Mouse (Mus musculus): Measurements from ENCODE around the gene Plekha4.
A peak's percentile ranks its signal among the peaks of the same experiment; 100 is the strongest.

The Plekha4 gene

GRCm38 (mm10) chr7:45518618-45519017 lies 7.5 kb upstream of the Plekha4 start:
- no peaks in the 10 kb centered on the region for H3K9me3 ChIP-seq (ENCODE audit: low read length)
- TF ChIP-seq NANOG (IDR thresholded peaks at IDR 0.05; ENCODE audit: borderline replicate concordance, low read length) (no peak), POU5F1 (IDR thresholded peaks at IDR 0.05; ENCODE audit: borderline replicate concordance, low read length) (no peak), CTCF (conservative IDR thresholded peaks at IDR 0.05; ENCODE audit: low read length) (no peak)
- peaks cover 14% of the 10 kb centered on the region for H3K36me3 ChIP-seq (ENCODE audit: insufficient read depth, low read length)
- peak overlapping the region; percentile 8; the same call in 1 of the 2 replicates for H3K4me3 ChIP-seq (replicated peaks; ENCODE audit: low read length)
- H3K27me3 ChIP-seq (ENCODE audit: insufficient read depth, low read length), result no peaks in the 10 kb centered on the region
- peaks cover 85% of the 10 kb centered on the region for H3K4me1 ChIP-seq (replicated peaks; ENCODE audit: low read depth, low read length)

- Histone ChIP-seq H3K36me3 (ENCODE audit: insufficient read depth, low read length) (peaks cover 22% of the 10 kb centered on the region), H3K4me3 (replicated peaks; ENCODE audit: low read length) (0 out of 2 replicates have a peak overlapping the region, but pooled peaks have one; percentile 8), H3K4me1 (replicated peaks; ENCODE audit: low read depth, low read length) (peaks cover 83% of the 10 kb centered on the region), H3K9me3 (ENCODE audit: low read length) (no peaks in the 10 kb centered on the region), H3K27me3 (ENCODE audit: insufficient read depth, low read length) (no peaks in the 10 kb centered on the region)
- no peak for TF ChIP-seq CTCF (conservative IDR thresholded peaks at IDR 0.05; ENCODE audit: low read length)
- TF ChIP-seq NANOG (IDR thresholded peaks at IDR 0.05; ENCODE audit: borderline replicate concordance, low read length), result no peak
- TF ChIP-seq POU5F1 (IDR thresholded peaks at IDR 0.05; ENCODE audit: borderline replicate concordance, low read length), result no peak
Measured at GRCm38 (mm10) chr7:45519345-45520120, 6.6 kb upstream of the Plekha4 start.

GRCm38 (mm10) chr7:45520605-45521004 lies 5.5 kb upstream of the Plekha4 start:
- TF ChIP-seq NANOG (IDR thresholded peaks at IDR 0.05; ENCODE audit: borderline replicate concordance, low read length) (no peak), CTCF (conservative IDR thresholded peaks at IDR 0.05; ENCODE audit: low read length) (no peak)
- H3K4me1 ChIP-seq (replicated peaks; ENCODE audit: low read depth, low read length), result peaks cover 82% of the 10 kb centered on the region
- H3K36me3 ChIP-seq (ENCODE audit: insufficient read depth, low read length), result peaks cover 29% of the 10 kb centered on the region
- H3K4me3 ChIP-seq (replicated peaks; ENCODE audit: low read length), result no peak overlapping the region
- H3K27me3 ChIP-seq (ENCODE audit: insufficient read depth, low read length), result no peaks in the 10 kb centered on the region
- H3K9me3 ChIP-seq (ENCODE audit: low read length), result no peaks in the 10 kb centered on the region

GRCm38 (mm10) chr7:45521728-45522184 lies 4.4 kb upstream of the Plekha4 start:
- Histone ChIP-seq H3K36me3 (ENCODE audit: insufficient read depth, low read length) (peaks cover 29% of the 10 kb centered on the region), H3K4me1 (replicated peaks; ENCODE audit: low read depth, low read length) (peaks cover 73% of the 10 kb centered on the region), H3K9me3 (ENCODE audit: low read length) (no peaks in the 10 kb centered on the region), H3K27me3 (ENCODE audit: insufficient read depth, low read length) (no peaks in the 10 kb centered on the region), H3K4me3 (replicated peaks; ENCODE audit: low read length) (peak overlapping the region; percentile 79)
- TF ChIP-seq NANOG (IDR thresholded peaks at IDR 0.05; ENCODE audit: borderline replicate concordance, low read length) (no peak), POU5F1 (IDR thresholded peaks at IDR 0.05; ENCODE audit: borderline replicate concordance, low read length) (no peak), CTCF (conservative IDR thresholded peaks at IDR 0.05; ENCODE audit: low read length) (no peak; the same call in 1 of the 2 replicates)

- TF ChIP-seq CTCF (conservative IDR thresholded peaks at IDR 0.05; ENCODE audit: low read length) (no peak), NANOG (IDR thresholded peaks at IDR 0.05; ENCODE audit: borderline replicate concordance, low read length) (no peak), POU5F1 (IDR thresholded peaks at IDR 0.05; ENCODE audit: borderline replicate concordance, low read length) (no peak)
- Histone ChIP-seq H3K4me3 (replicated peaks; ENCODE audit: low read length) (peak overlapping the region; percentile 79), H3K4me1 (replicated peaks; ENCODE audit: low read depth, low read length) (peaks cover 75% of the 10 kb centered on the region), H3K9me3 (ENCODE audit: low read length) (no peaks in the 10 kb centered on the region), H3K27me3 (ENCODE audit: insufficient read depth, low read length) (no peaks in the 10 kb centered on the region), H3K36me3 (ENCODE audit: insufficient read depth, low read length) (peaks cover 29% of the 10 kb centered on the region)
Measured at GRCm38 (mm10) chr7:45522194-45522752, 3.9 kb upstream of the Plekha4 start.

GRCm38 (mm10) chr7:45522957-45523676 lies 3.0 kb upstream of the Plekha4 start:
- Histone ChIP-seq H3K36me3 (ENCODE audit: insufficient read depth, low read length) (peaks cover 29% of the 10 kb centered on the region), H3K4me1 (replicated peaks; ENCODE audit: low read depth, low read length) (peaks cover 73% of the 10 kb centered on the region), H3K27me3 (ENCODE audit: insufficient read depth, low read length) (no peaks in the 10 kb centered on the region), H3K9me3 (ENCODE audit: low read length) (no peaks in the 10 kb centered on the region), H3K4me3 (replicated peaks; ENCODE audit: low read length) (peak overlapping the region; percentile 79)
- TF ChIP-seq CTCF (conservative IDR thresholded peaks at IDR 0.05; ENCODE audit: low read length) (no peak), POU5F1 (IDR thresholded peaks at IDR 0.05; ENCODE audit: borderline replicate concordance, low read length) (no peak), NANOG (IDR thresholded peaks at IDR 0.05; ENCODE audit: borderline replicate concordance, low read length) (no peak)

- H3K27me3 ChIP-seq (ENCODE audit: insufficient read depth, low read length), result no peaks in the 10 kb centered on the region
- peak overlapping the region; percentile 79 for H3K4me3 ChIP-seq (replicated peaks; ENCODE audit: low read length)
- peaks cover 29% of the 10 kb centered on the region for H3K36me3 ChIP-seq (ENCODE audit: insufficient read depth, low read length)
- H3K9me3 ChIP-seq (ENCODE audit: low read length), result no peaks in the 10 kb centered on the region
- TF ChIP-seq CTCF (conservative IDR thresholded peaks at IDR 0.05; ENCODE audit: low read length) (no peak), POU5F1 (IDR thresholded peaks at IDR 0.05; ENCODE audit: borderline replicate concordance, low read length) (no peak), NANOG (IDR thresholded peaks at IDR 0.05; ENCODE audit: borderline replicate concordance, low read length) (no peak)
- H3K4me1 ChIP-seq (replicated peaks; ENCODE audit: low read depth, low read length), result peaks cover 71% of the 10 kb centered on the region
Measured at GRCm38 (mm10) chr7:45523678-45524170, 2.4 kb upstream of the Plekha4 start.

Data from E14TG2a.4 (cell line).